Mouse (Mus musculus): Measurements from ENCODE around the gene Ssh2. TPM values are rescaled to one million over a fixed set of nuclear protein-coding genes. Genes with fewer than 3 reads are reported as not detected.

Gene Ssh2
- polyA plus RNA-seq, 1 experiment from 2014 or later = 3.0 TPM

DNA sequence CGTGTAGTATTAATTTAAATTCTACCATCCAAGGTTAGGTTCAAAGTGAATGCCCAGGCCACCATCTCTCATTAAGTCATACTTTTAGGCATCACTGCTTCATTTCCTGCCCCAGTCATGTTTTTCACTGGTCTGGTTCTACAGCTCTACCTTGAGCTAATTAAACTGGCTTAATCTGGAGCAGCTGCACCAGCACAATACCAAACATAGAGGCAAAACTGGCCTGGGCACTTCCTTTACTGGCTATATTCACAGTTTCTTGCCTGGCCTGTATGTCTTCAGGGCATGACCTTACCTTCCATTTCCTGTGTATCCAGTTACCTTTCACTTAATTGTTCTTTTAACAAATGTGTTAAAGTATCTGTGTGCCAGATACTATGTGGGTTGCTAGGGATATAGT, 81.2 kb downstream of the Ssh2 start:
- Histone ChIP-seq H3K4me1 (replicated peaks; ENCODE audit: control insufficient read depth, insufficient read depth) (no peaks in the 10 kb centered on the region), H3K27me3 (ENCODE audit: control insufficient read depth, insufficient read depth, low read length) (no peaks in the 10 kb centered on the region)
- no peak for ATAC-seq (ENCODE audit: low FRiP score, low TSS enrichment)

DNA sequence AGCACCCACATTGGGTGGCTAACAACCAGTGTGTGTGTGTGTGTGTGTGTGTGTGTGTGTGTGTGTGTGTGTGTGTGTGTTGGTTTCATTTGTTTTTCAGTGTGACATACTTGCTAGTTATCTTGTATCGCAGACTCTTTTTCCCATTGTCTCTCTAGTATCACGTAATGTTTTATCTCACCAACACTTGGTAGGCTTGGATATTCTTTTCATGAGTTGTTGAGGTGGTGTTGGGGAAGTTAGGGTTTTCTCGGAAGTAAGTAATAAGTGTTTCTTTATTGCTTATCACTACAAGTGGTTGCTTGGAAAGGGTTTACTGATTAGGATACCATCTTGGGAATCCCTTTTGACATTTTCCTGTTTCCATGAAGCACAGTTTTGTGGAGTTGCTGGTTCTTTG, 91.1 kb downstream of the Ssh2 start:
- Histone ChIP-seq H3K4me2 (replicated peaks; ENCODE audit: low read depth) (no peak overlapping the region), H3K36me3 (ENCODE audit: control insufficient read depth, insufficient read depth, low read length) (no peaks in the 10 kb centered on the region), H3K27me3 (ENCODE audit: control insufficient read depth, insufficient read depth, low read length) (no peaks in the 10 kb centered on the region), H3K4me3 (ENCODE audit: low read depth, low read length) (no peak overlapping the region), H3K9me3 (ENCODE audit: control insufficient read depth, low read length) (no peaks in the 10 kb centered on the region), H3K4me1 (replicated peaks; ENCODE audit: control insufficient read depth, insufficient read depth) (no peaks in the 10 kb centered on the region), H3K9ac (ENCODE audit: low read length) (no peak overlapping the region), H3K27ac (replicated peaks) (no peak overlapping the region)
- TF ChIP-seq EP300 (optimal IDR thresholded peaks at IDR 0.05) = no peak
- TF ChIP-seq CTCF (IDR thresholded peaks at IDR 0.05; ENCODE audit: low read depth) = no peak
- ATAC-seq (ENCODE audit: low FRiP score, low TSS enrichment) = no peak
- DNase-seq (ENCODE audit: low spot score) = no peak
- 91% methylated on average over 3 of the region's 3 CpGs for WGBS

More for the DNA sequence above, 81.2 kb downstream of the Ssh2 start:
- no peak overlapping the region for H3K27ac ChIP-seq (replicated peaks)
- H3K9me3 ChIP-seq (ENCODE audit: control insufficient read depth, low read length) = no peaks in the 10 kb centered on the region
- WGBS = 80% methylated on average over 1 of the region's 1 CpGs
- TF ChIP-seq EP300 (optimal IDR thresholded peaks at IDR 0.05) = peak; percentile 28
- no peak for TF ChIP-seq CTCF (IDR thresholded peaks at IDR 0.05; ENCODE audit: low read depth)
- H3K36me3 ChIP-seq (ENCODE audit: control insufficient read depth, insufficient read depth, low read length) = no peaks in the 10 kb centered on the region
- H3K9ac ChIP-seq (ENCODE audit: low read length) = no peak overlapping the region
- H3K4me3 ChIP-seq (ENCODE audit: low read depth, low read length) = no peak overlapping the region
- H3K4me2 ChIP-seq (replicated peaks; ENCODE audit: low read depth) = no peak overlapping the region
- no peak for DNase-seq (ENCODE audit: low spot score)

DNA sequence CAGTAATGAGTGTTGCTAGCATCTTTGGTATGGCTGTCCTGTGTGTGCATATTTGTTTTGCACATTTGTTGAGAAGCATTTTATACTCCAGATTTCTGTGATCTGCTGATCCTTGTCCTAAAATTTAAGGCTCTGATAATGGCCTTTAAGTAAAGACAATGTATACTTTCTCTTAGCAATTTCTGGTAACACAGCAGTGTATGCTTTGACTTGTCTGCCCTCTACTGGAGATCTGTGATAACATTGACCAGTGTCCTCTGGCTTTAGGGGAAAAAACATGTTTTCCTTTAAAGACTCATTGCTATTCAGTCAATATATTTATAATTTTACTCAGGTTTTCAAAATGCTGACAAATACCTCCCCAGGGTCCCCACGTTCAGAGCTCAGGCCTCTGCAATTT, 92.4 kb downstream of the Ssh2 start:
- DNase-seq (ENCODE audit: low spot score) (no peak), ATAC-seq (ENCODE audit: low FRiP score, low TSS enrichment) (no peak)
- TF ChIP-seq EP300 (optimal IDR thresholded peaks at IDR 0.05) (no peak), CTCF (IDR thresholded peaks at IDR 0.05; ENCODE audit: low read depth) (peak; percentile 86)

DNA sequence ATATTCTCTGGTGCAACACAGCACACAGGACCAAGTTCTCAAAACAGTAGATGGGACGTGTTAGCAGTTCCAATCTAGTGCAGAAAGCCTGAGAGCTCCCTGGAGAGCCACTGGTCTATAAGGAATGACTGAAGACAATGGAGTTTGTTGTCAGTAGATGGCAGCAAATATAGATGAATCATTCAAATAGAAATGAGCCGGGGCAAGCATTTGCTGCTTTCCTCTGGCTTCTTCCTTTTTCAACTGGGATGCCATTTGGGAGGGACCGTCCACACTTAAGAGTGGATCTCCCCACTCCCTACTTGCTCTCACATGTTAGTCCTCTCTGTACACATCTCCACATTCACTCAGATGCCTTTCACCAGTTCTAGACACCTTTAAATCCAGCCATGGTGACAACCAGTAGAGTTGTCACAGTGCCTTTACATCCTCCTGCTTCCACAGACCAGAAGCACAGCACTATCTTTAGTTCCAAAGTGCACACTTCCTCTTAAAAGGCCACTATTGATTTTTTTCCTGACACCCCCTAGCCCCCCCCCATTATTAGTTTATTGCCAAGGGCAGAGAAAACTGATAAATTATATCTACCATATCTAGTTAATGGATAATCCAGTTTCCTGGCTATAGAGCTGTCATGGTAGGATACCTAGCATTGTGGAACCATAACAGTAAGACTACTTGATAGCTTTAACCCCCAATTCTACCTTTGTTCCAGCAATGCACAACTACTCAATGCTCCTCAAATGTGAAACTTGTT, 101.8 kb downstream of the Ssh2 start:
- ATAC-seq (ENCODE audit: low FRiP score, low TSS enrichment) = no peak

More for the DNA sequence above, 92.4 kb downstream of the Ssh2 start:
- Histone ChIP-seq H3K4me1 (replicated peaks; ENCODE audit: control insufficient read depth, insufficient read depth) (no peaks in the 10 kb centered on the region), H3K27ac (replicated peaks) (no peak overlapping the region), H3K4me3 (ENCODE audit: low read depth, low read length) (no peak overlapping the region), H3K9me3 (ENCODE audit: control insufficient read depth, low read length) (no peaks in the 10 kb centered on the region), H3K36me3 (ENCODE audit: control insufficient read depth, insufficient read depth, low read length) (no peaks in the 10 kb centered on the region), H3K27me3 (ENCODE audit: control insufficient read depth, insufficient read depth, low read length) (no peaks in the 10 kb centered on the region), H3K4me2 (replicated peaks; ENCODE audit: low read depth) (no peak overlapping the region), H3K9ac (ENCODE audit: low read length) (no peak overlapping the region)
- 0% methylated on average over 1 of the region's 1 CpGs for WGBS

DNA sequence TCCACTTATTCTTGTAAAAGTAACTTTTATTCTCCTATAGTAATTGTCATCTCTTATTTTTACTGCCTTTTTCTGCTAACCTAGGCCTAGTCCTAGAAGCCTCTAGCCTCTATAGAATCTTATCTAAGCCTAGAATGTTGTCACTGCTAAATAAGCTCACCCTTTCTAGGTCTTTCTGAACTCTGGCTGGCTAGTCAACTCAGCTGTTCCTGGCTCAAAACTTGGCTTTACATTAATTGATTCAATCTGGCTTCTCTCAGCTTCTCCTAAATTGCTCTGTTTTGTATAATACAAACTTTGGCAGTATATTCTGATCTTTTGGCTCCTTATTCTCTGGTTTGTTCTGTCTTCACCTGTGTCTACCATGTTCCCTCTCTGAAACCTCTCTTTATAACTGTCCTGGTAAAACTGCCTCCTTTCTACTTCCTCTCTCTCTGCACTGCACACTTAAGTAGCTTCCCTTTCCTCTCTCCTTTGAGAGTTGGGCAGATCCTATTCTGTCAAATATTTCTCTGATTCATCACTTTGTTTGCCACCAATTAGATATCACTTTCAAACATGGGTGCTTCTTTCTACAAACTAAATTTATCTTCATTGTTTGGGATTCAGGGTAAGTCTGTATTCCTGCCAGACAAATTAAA, 102.5 kb downstream of the Ssh2 start:
- H3K9ac ChIP-seq (ENCODE audit: low read length) = no peak overlapping the region
- no peak overlapping the region for H3K4me3 ChIP-seq (ENCODE audit: low read depth, low read length)
- H3K36me3 ChIP-seq (ENCODE audit: control insufficient read depth, insufficient read depth, low read length) = no peaks in the 10 kb centered on the region
- H3K4me1 ChIP-seq (replicated peaks; ENCODE audit: control insufficient read depth, insufficient read depth) = no peaks in the 10 kb centered on the region
- no peaks in the 10 kb centered on the region for H3K9me3 ChIP-seq (ENCODE audit: control insufficient read depth, low read length)
- no peak overlapping the region for H3K4me2 ChIP-seq (replicated peaks; ENCODE audit: low read depth)
- no peaks in the 10 kb centered on the region for H3K27me3 ChIP-seq (ENCODE audit: control insufficient read depth, insufficient read depth, low read length)
- TF ChIP-seq CTCF (IDR thresholded peaks at IDR 0.05; ENCODE audit: low read depth) (no peak), EP300 (optimal IDR thresholded peaks at IDR 0.05) (no peak)
- no peak for ATAC-seq (ENCODE audit: low FRiP score, low TSS enrichment)
- DNase-seq (ENCODE audit: low spot score) = no peak
- no peak overlapping the region for H3K27ac ChIP-seq (replicated peaks)

More for the DNA sequence above, 101.8 kb downstream of the Ssh2 start:
- WGBS = 33% methylated on average over 3 of the region's 3 CpGs
- Histone ChIP-seq H3K36me3 (ENCODE audit: control insufficient read depth, insufficient read depth, low read length) (no peaks in the 10 kb centered on the region), H3K9me3 (ENCODE audit: control insufficient read depth, low read length) (no peaks in the 10 kb centered on the region), H3K27ac (replicated peaks) (no peak overlapping the region), H3K4me1 (replicated peaks; ENCODE audit: control insufficient read depth, insufficient read depth) (no peaks in the 10 kb centered on the region), H3K4me3 (ENCODE audit: low read depth, low read length) (no peak overlapping the region), H3K4me2 (replicated peaks; ENCODE audit: low read depth) (no peak overlapping the region), H3K27me3 (ENCODE audit: control insufficient read depth, insufficient read depth, low read length) (no peaks in the 10 kb centered on the region), H3K9ac (ENCODE audit: low read length) (no peak overlapping the region)
- TF ChIP-seq CTCF (IDR thresholded peaks at IDR 0.05; ENCODE audit: low read depth) = peak; percentile 68
- no peak for TF ChIP-seq EP300 (optimal IDR thresholded peaks at IDR 0.05)
- peak; percentile 14 for DNase-seq (ENCODE audit: low spot score)

DNA sequence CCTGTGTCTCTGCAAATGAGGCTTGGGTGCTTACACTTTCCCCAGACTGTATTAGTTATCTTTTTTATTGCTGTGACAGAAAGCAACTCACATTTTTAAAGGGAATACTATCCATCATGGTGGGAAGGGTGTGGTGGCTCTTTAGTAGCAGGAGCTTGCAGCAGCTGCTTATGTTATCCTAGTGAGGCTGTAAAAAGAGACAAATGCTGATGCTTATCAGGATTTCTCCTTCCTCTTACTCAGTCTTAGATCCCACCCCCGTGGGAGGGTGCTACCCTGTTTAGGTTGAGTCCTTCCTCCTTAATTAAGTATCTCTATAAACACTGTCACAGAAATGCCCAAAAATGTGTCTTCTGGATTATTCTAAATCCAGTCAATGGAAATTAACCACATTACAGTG, 105.1 kb downstream of the Ssh2 start:
- no peak for DNase-seq (ENCODE audit: low spot score)
- WGBS = 7% methylated on average over 1 of the region's 1 CpGs
- H3K4me2 ChIP-seq (replicated peaks; ENCODE audit: low read depth) = no peak overlapping the region

More for the DNA sequence above, 105.1 kb downstream of the Ssh2 start:
- H3K9ac ChIP-seq (ENCODE audit: low read length) = no peak overlapping the region
- H3K27ac ChIP-seq (replicated peaks) = no peak overlapping the region
- ATAC-seq (ENCODE audit: low FRiP score, low TSS enrichment) = no peak
- no peaks in the 10 kb centered on the region for H3K4me1 ChIP-seq (replicated peaks; ENCODE audit: control insufficient read depth, insufficient read depth)
- no peaks in the 10 kb centered on the region for H3K27me3 ChIP-seq (ENCODE audit: control insufficient read depth, insufficient read depth, low read length)
- no peaks in the 10 kb centered on the region for H3K36me3 ChIP-seq (ENCODE audit: control insufficient read depth, insufficient read depth, low read length)
- no peak for TF ChIP-seq CTCF (IDR thresholded peaks at IDR 0.05; ENCODE audit: low read depth)
- TF ChIP-seq EP300 (optimal IDR thresholded peaks at IDR 0.05) = no peak
- H3K4me3 ChIP-seq (ENCODE audit: low read depth, low read length) = no peak overlapping the region
- H3K9me3 ChIP-seq (ENCODE audit: control insufficient read depth, low read length) = no peaks in the 10 kb centered on the region
